Mouse (Mus musculus) stomach, adult 2 months (tissue): ENCODE data around the gene Tstd1. TPM values are rescaled to one million over a fixed set of nuclear protein-coding genes. Genes with fewer than 3 reads are reported as not detected.

Experiments
- polyA plus RNA-seq: library from polyadenylated mRNA; depleted of rRNA; stranded (reverse); fragments of >200 nt; gene quantifications from 2 replicates; pipeline ENCODE4 v1.2.3, GENCODE M21; 2012; rRNA removed

Gene Tstd1
- 26.3 and 54.4 TPM in 2 replicates for polyA plus RNA-seq

DNA sequence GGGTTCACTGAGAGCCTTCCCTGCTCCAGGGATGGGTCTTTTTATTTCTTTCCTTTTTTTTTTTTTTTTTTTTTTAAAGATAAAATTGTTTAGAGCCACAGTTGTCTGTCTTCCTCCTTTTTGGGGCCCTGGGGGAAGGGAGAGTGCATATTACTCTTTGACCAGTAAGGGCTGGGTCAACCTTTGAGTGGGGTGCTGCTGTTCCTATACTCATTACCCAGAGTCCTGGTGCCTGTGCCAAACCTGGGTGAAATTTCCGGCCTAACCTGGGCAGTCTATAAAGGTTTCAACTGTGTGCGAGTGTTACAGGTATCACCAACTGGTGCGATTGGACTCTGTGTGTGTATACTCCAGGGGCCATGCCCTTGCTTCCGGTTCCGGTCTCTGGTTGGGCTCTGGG lies at the start of gene Tstd1:
Gene Tstd1, plus strand, starts transcription at position 213 of the 400 bp plus-strand sequence.

DNA sequence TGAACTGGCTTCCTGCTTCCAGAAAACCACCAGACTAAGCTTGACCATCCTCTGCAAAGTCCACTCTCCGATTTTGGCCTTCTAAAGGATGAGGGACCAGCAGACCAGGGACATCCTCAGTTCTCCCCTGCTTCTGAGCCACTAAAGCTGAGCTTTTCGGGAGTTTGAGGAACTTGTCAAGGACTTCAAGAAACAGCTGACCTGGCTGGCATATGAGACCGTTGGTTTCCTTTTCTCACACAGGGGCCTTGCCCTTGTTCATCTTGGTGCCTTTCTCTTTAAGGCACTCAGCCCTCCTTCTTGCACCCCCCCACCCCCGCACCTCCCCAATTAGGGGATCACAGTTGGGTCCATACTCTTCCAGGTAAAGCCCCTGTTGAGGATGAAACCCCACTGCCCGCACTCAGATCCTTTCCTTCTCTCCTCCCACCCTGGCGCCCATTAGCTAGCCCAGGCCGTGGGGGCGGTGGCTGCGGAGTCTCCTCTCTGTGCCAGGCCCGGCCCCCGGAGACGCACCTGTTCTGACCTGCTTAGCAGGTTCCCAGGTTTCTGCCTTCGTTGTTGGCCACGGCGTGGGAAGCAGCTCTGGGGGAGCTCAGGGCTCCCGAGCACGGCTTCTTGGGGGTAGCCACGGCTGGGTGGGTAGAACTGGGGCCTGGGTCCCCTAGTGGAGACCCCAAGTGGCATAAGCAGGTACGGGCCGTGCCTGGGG lies 48.7 kb upstream of the Tstd1 start, which contains the start of gene Nectin4:
Gene Nectin4, plus strand, starts transcription at position 255 of the 712 bp plus-strand sequence.

DNA sequence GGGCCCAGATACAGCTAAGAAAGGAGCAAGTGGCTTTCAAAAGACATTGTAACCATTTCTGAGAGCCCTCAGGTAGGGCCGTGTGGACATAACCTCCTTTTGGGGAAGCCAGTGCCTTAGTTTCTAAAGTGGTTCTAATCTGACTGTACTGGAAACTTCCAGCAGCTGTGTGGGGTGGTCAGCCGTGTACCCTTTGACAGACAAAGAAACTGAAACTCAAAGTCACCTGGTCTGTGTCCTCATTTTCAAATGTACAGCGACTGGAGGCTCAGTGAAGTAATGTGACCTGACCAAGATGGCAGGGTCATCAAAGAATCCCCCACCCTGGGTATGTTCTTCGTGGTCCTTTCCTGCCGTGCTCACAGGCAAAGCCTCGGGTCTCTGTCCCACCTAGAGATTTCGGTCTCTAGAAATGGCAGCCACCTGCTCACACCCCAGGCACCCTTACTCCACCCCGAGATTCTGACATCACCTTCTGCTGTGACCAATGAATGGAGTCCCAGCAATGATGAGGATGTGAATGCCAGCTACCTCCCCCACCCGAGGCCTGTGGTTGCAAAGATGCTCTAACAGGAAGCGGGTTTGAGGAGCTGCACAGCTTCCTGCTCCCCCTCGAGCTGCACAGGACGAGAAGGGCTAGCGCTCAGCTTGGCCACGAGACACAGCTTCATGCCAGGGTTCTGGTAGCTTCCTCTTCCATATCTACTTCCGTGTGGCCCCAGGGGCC lies 30.1 kb upstream of the Tstd1 start, which contains the start of gene Arhgap30:
Gene Arhgap30, plus strand, starts transcription at position 579 of the 727 bp plus-strand sequence.

DNA sequence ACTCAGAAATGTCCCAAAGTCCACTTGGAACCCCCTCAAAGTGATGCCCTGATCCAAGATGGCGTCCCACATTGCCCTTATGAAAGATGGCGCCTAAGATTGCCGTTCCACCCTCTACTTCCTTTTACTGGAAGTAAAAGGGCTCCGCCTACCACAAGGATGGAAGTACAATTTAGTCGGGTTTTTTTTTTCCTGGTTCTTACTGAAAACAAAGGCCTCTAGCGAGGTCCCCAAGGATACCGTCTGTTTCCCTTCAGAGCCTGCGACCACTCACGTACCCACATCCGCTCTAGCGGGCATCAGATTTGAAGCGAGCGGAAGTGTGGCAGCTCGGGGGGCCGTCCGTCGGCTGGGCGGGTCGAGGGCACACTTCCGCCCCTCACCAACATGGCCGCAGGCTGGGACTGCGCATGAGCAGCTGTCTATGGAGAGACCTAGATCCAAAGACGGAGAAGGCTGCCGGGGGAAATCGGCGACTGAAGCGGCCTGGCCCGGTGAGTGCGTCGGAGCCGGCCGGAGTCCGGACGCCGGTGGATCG lies 7.7 kb upstream of the Tstd1 start, which contains the start of gene Usf1:
Gene Usf1, plus strand, starts transcription at position 367 of the 538 bp plus-strand sequence.

DNA sequence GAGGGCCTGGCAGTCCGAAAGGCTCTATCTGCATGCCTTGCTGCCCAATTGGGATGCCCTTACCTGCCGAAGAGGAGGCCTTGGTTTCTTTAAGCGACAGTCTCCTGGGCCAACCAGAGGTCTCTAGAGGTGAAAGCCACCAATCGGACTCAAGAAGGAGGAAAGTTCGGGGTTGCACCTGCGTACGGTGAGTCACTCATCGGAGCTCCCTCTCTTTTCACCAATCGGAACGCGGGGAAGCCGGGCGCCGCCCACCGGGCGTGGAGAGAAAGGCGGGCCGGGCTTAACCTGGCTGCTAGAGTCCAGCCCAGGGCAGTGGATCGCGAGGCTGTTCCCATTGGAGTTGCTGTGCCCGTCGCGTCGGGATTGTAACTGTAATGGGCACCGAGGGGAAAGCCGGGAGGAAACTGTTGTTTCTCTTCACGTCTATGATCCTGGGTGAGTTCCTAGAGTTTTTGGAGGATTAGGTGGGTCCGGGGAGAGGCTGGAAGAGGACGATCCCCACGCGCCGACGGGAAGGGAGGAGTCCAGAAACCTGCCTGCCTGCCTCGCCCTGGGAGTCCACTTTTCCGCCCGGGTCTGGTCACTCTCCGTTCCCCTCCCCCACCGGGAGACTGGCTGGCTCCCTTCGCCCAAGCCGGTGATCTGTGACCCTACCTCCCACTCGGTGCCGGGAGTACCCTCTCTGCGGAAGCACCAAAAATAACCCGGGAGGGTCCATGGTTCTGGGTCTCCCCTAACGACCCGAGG lies 18.8 kb downstream of the Tstd1 start, which contains the start of gene F11r:
Gene F11r, plus strand, starts transcription at position 272 of the 750 bp plus-strand sequence.

Other genes starting within 250 kb of the Tstd1 start
- 41.3 and 54.6 TPM in 2 replicates for gene Pcp4l1, start 222.6 kb upstream of the Tstd1 start, polyA plus RNA-seq
- gene Nr1i3, start 204.9 kb upstream of the Tstd1 start, polyA plus RNA-seq: 0.04 and 0.11 TPM in 2 replicates
- 20.4 and 21.3 TPM in 2 replicates for gene Tomm40l, start 196.4 kb upstream of the Tstd1 start, polyA plus RNA-seq
- 0.42 and 1.5 TPM in 2 replicates for gene Apoa2, start 193.8 kb upstream of the Tstd1 start, polyA plus RNA-seq
- 16.4 and 22.5 TPM in 2 replicates for gene Fcer1g, start 184.5 kb upstream of the Tstd1 start, polyA plus RNA-seq
- gene Adamts4, start 168.5 kb upstream of the Tstd1 start, polyA plus RNA-seq: 2.8 and 2.9 TPM in 2 replicates
- 62.4 and 62.6 TPM in 2 replicates for gene Ndufs2, start 167.5 kb upstream of the Tstd1 start, polyA plus RNA-seq
- 40.4 and 47.1 TPM in 2 replicates for gene B4galt3, start 148.5 kb upstream of the Tstd1 start, polyA plus RNA-seq
- 16.4 and 17.4 TPM in 2 replicates for gene Ppox, start 137.7 kb upstream of the Tstd1 start, polyA plus RNA-seq
- 19.0 and 19.2 TPM in 2 replicates for gene Usp21, start 130.9 kb upstream of the Tstd1 start, polyA plus RNA-seq
- gene Ufc1, start 123.8 kb upstream of the Tstd1 start, polyA plus RNA-seq: 8.7 and 9.2 TPM in 2 replicates
- 16.3 and 18.4 TPM in 2 replicates for gene Dedd, start 89.7 kb upstream of the Tstd1 start, polyA plus RNA-seq
- 39.2 and 41.0 TPM in 2 replicates for gene Nit1, start 73.2 kb upstream of the Tstd1 start, polyA plus RNA-seq
- gene Pfdn2, start 73.2 kb upstream of the Tstd1 start, polyA plus RNA-seq: 1.2 and 1.9 TPM in 2 replicates
- gene Klhdc9, start 58.1 kb upstream of the Tstd1 start, polyA plus RNA-seq: 0.18 and 0.57 TPM in 2 replicates
- 10.8 and 11.6 TPM in 2 replicates for gene Nectin4, start 48.8 kb upstream of the Tstd1 start, polyA plus RNA-seq
- 1.1 and 1.5 TPM in 2 replicates for gene Arhgap30, start 29.9 kb upstream of the Tstd1 start, polyA plus RNA-seq
- 35.3 and 39.4 TPM in 2 replicates for gene Usf1, start 7.6 kb upstream of the Tstd1 start, polyA plus RNA-seq
- gene F11r, start 18.7 kb downstream of the Tstd1 start, polyA plus RNA-seq: 43.0 and 50.4 TPM in 2 replicates
- gene Alyref2, start 84.6 kb downstream of the Tstd1 start, polyA plus RNA-seq: 0.88 and 2.0 TPM in 2 replicates
- 2.5 and 36.8 TPM in 2 replicates for gene Itln1, start 116.4 kb downstream of the Tstd1 start, polyA plus RNA-seq
- 0.10 TPM in 1 of 2 replicates, not detected in the other for gene Cd244a, start 140.3 kb downstream of the Tstd1 start, polyA plus RNA-seq
- gene Ly9, start 188.5 kb downstream of the Tstd1 start, polyA plus RNA-seq: 0.12 and 0.25 TPM in 2 replicates
- gene Slamf7, start 234.2 kb downstream of the Tstd1 start, polyA plus RNA-seq: 0.05 and 0.23 TPM in 2 replicates